8 mouse cellular contexts compared by ENCODE assay signal in genomic region chr7:113151499-113151898, GRCm38 (mm10). TPM values are rescaled to one million over a fixed set of nuclear protein-coding genes. Genes with fewer than 3 reads are reported as not detected.
DNase-seq lines count a peak whose midpoint lies in the region; ATAC-seq and TF ChIP-seq lines count a peak whose summit lies in the region.

No protein-coding gene starts in this region.

- no peak for ATAC-seq in lung, embryonic 14.5 days (ENCODE audit: insufficient read depth)
- no peak for ATAC-seq in hindbrain, embryonic 12.5 days (ENCODE audit: low FRiP score)
- ATAC-seq in megakaryocyte-erythroid progenitor cell, adult 5-6 weeks (replicated peaks; ENCODE audit: low FRiP score, low TSS enrichment, poor library complexity, severe bottlenecking) = no peak

- TF ChIP-seq CTCF in lung, embryonic 14.5 days (IDR thresholded peaks at IDR 0.05; ENCODE audit: low read depth) = no peak

- no peaks in the 10 kb centered on the region for H3K27me3 ChIP-seq in lung, embryonic 14.5 days (ENCODE audit: insufficient read depth, low read length)
- no peaks in the 10 kb centered on the region for H3K27me3 ChIP-seq in hindbrain, embryonic 12.5 days

- no peak overlapping the region for H3K4me2 ChIP-seq in lung, embryonic 14.5 days
- no peak overlapping the region for H3K4me2 ChIP-seq in hindbrain, embryonic 12.5 days (replicated peaks)

- no peak overlapping the region for H3K9ac ChIP-seq in lung, embryonic 14.5 days
- H3K9ac ChIP-seq in hindbrain, embryonic 12.5 days = no peak overlapping the region

- no peak overlapping the region for H3K4me3 ChIP-seq in lung, embryonic 14.5 days (ENCODE audit: low read depth, low read length)
- H3K4me3 ChIP-seq in hindbrain, embryonic 12.5 days = no peak overlapping the region

- H3K36me3 ChIP-seq in lung, embryonic 14.5 days (ENCODE audit: insufficient read depth) = no peaks in the 10 kb centered on the region
- no peaks in the 10 kb centered on the region for H3K36me3 ChIP-seq in hindbrain, embryonic 12.5 days

- WGBS in lung, embryonic 14.5 days = 30% methylated on average over 6 of the region's 6 CpGs
- WGBS in hindbrain, embryonic 12.5 days = 45% methylated on average over 6 of the region's 6 CpGs

- peak overlapping the region; percentile 47; the same call in 1 of the 2 replicates for H3K27ac ChIP-seq in lung, embryonic 14.5 days (ENCODE audit: low read depth)
- H3K27ac ChIP-seq in hindbrain, embryonic 12.5 days = peak overlapping the region; percentile 3; the same call in 1 of the 2 replicates

- peak; percentile 24 for DNase-seq in lung, embryonic 14.5 days
- DNase-seq in lung, postnatal 25 days (ENCODE audit: low spot score) = no peak
- DNase-seq in adipocyte (ENCODE audit: low spot score) = peak; percentile 58
- DNase-seq in gastrocnemius, adult 8-10 months (ENCODE audit: low spot score in 2 of 2) = peak; percentile 25 to 27
- no peak for DNase-seq in layer of hippocampus, adult 9-11 months
- DNase-seq in natural killer cell, adult 2 months (ENCODE audit: low spot score in 2 of 2) = no peak

- 0 out of 2 replicates have a peak, but pooled peaks cover 2% of the 10 kb centered on the region for H3K4me1 ChIP-seq in lung, embryonic 14.5 days (ENCODE audit: insufficient read depth)
- peaks cover 28% of the 10 kb centered on the region for H3K4me1 ChIP-seq in hindbrain, embryonic 12.5 days

- H3K9me3 ChIP-seq in lung, embryonic 14.5 days (ENCODE audit: low read depth, low read length) = no peaks in the 10 kb centered on the region
- no peaks in the 10 kb centered on the region for H3K9me3 ChIP-seq in hindbrain, embryonic 12.5 days (replicated peaks)

RNA-seq across cellular contexts. Expression of gene Arntl, which starts 55.8 kb away (rescaled TPM):
- 10.3 and 10.6 TPM in 2 replicates for polyA plus RNA-seq in lung, embryonic 14.5 days (2014; fragmentation: Nextera tagmentation; extraction: Ambion mirVana)
- total RNA-seq in gastrocnemius, adult 8-10 months (2022) = 10 to 100 TPM in 3 of 4 experiments, 1 to 10 TPM in 1; 8.4 to 19.5 (median 11.2) TPM
- 9.1 and 9.5 TPM in 2 replicates for polyA plus RNA-seq in hindbrain, embryonic 12.5 days (2016; fragmentation: Nextera tagmentation; extraction: Ambion mirVana)
- total RNA-seq in megakaryocyte-erythroid progenitor cell, adult 5-6 weeks (2014; fragmentation: Nextera tagmentation) = 10.7 and 28.0 TPM in 2 replicates
- 7.5 and 8.2 TPM in 2 replicates for total RNA-seq in megakaryocyte-erythroid progenitor cell, adult 5-6 weeks (2017)

Comparison
In these comparisons a context has a peak if more than half of its experiments do, and no peak if none do; other contexts are left out.
1. DNase-seq: peak in lung, embryonic 14.5 days (single experiment), adipocyte (single experiment) and gastrocnemius, adult 8-10 months (2 of 2); none in lung, postnatal 25 days (single experiment), layer of hippocampus, adult 9-11 months (single experiment) and natural killer cell, adult 2 months (0 of 2).